Mouse (Mus musculus) lung, embryonic 14.5 days (tissue): ENCODE measurements around the gene Stpg1. TPM values are rescaled to one million over a fixed set of nuclear protein-coding genes. Genes with fewer than 3 reads are reported as not detected.

Experiments
- ATAC-seq: fragments of 200-750 bp; cut with Nextera tagmentation; 2 replicates; pipeline ENCODE4 v1.8.0; 2017; ENCODE audit warnings: mild to moderate bottlenecking, moderate TSS enrichment, moderate library complexity; ENCODE audit not compliant: insufficient read depth
- DNase-seq: peaks from one replicate; pipeline ENCODE4 v3.0.0-alpha.2; 2015
- H3K27ac ChIP-seq: fragments of 300-500 bp; sonication (generic); 2 replicates; pipeline ENCODE4 v1.5.1; 2014; ENCODE audit warnings: low read depth, mild to moderate bottlenecking, moderate library complexity
- H3K27me3 ChIP-seq: fragments of 300-500 bp; sonication (generic); 2 replicates; pipeline ENCODE4 v1.6.1; 2014; ENCODE audit warnings: low read length, control low read depth; ENCODE audit not compliant: insufficient read depth
- H3K36me3 ChIP-seq: fragments of 300-500 bp; sonication (generic); 2 replicates; pipeline ENCODE4 v1.6.1; 2014; ENCODE audit warnings: control low read depth; ENCODE audit not compliant: insufficient read depth
- H3K4me1 ChIP-seq: fragments of 300-500 bp; sonication (generic); 2 replicates; pipeline ENCODE4 v1.6.1; 2014; ENCODE audit warnings: antibody characterized with exemption, control low read depth; ENCODE audit not compliant: insufficient read depth
- H3K4me2 ChIP-seq: fragments of 300-500 bp; sonication (generic); 2 replicates; pipeline ENCODE4 v1.6.1; 2014; ENCODE audit warnings: mild to moderate bottlenecking
- H3K4me3 ChIP-seq: fragments of 300-500 bp; sonication (generic); 2 replicates; pipeline ENCODE4 v1.5.1; 2014; ENCODE audit warnings: low read depth, low read length
- H3K9ac ChIP-seq: fragments of 300-500 bp; sonication (generic); 2 replicates; pipeline ENCODE4 v1.6.1; 2014
- H3K9me3 ChIP-seq: fragments of 300-500 bp; sonication (generic); 2 replicates; pipeline ENCODE4 v1.6.1; 2016; ENCODE audit warnings: low read depth, low read length, control low read depth
- CTCF ChIP-seq: IDR thresholded peaks from 2 replicates; pipeline ENCODE4 v1.5.1; 2016; ENCODE audit warnings: antibody characterized with exemption, low read depth
- WGBS: fragments of 180-500 bp; shearing (Covaris S2); extraction: QIAGEN DNeasy Blood & Tissue Kit; methylation state at CpG from one replicate; pipeline ENCODE4 v1.1.7; 2014; 5-methylcytosine and 5-hydroxymethylcytosine counted together
- polyA plus RNA-seq: library from polyadenylated mRNA; unstranded; fragments of >200 nt; fragmentation: Nextera tagmentation; extraction: Ambion mirVana; gene quantifications from 2 replicates; pipeline ENCODE4 v1.2.1, GENCODE M21; 2014

The Stpg1 gene
- polyA plus RNA-seq, 1 experiment from 2014 or later, result 0.29 TPM

DNA sequence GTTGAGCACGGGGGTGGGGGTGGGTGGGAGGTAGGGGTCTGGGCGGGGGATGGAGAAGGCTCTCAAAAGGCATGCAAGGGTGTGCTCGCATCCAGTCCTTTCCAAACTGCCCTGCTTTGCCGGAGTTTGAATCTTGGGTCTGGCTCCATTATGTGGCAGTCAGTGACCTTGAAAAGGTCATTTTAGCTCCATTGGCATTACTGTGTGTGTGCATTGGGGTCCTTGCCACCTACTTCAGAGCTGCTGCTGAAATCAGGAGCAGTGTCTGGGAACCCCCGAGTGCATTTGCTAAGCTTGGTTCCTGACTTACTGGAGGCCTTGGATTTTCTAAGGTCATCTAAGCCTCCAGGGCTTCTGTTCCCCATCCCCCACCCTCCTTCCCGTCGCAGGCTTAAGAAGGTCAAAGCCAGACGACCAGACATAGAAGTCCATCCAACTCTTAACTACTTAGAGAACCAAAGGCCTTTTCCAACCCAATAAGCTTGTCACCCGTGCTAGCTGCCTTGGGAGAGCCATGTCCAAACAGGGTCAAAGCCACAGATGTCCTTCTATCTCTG is 54.0 kb downstream of the Stpg1 start:
- DNase-seq (no peak), ATAC-seq (no peak)
- Histone ChIP-seq H3K4me3 (no peak overlapping the region), H3K4me1 (peaks cover 32% of the 10 kb centered on the region), H3K9ac (no peak overlapping the region), H3K27me3 (no peaks in the 10 kb centered on the region), H3K9me3 (no peaks in the 10 kb centered on the region), H3K27ac (no peak overlapping the region), H3K4me2 (no peak overlapping the region), H3K36me3 (no peaks in the 10 kb centered on the region)
- no peak for TF ChIP-seq CTCF
- 25% methylated on average over 9 of the region's 9 CpGs for WGBS

DNA sequence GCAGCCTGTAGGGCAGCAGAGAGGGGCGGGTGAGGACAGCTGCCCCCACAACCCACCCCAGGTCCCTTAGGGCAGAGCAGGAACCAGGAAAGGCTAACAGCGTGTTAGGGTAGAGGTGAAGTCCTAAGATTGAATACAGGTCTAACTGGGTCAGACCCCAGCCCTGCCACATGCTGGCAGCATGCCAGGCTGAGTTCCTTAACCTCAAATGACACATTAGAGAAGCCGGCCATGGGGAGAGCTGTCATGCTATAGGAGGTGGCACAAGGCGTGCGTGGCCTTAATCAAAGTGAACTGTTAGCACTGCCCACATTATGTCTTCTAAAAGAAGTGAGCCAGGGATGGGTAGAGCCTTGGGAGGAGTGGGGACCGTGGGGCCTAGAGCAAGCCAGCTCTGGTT is 54.7 kb downstream of the Stpg1 start:
- no peaks in the 10 kb centered on the region for H3K36me3 ChIP-seq
- no peak overlapping the region for H3K4me3 ChIP-seq
- no peaks in the 10 kb centered on the region for H3K27me3 ChIP-seq
- H3K9me3 ChIP-seq, result no peaks in the 10 kb centered on the region
- no peak overlapping the region for H3K9ac ChIP-seq
- no peak overlapping the region for H3K4me2 ChIP-seq
- H3K27ac ChIP-seq, result no peak overlapping the region
- WGBS, result 50% methylated on average over 6 of the region's 6 CpGs
- H3K4me1 ChIP-seq, result peaks cover 32% of the 10 kb centered on the region
- ATAC-seq, result no peak
- DNase-seq, result peak; percentile 42
- TF ChIP-seq CTCF, result no peak

DNA sequence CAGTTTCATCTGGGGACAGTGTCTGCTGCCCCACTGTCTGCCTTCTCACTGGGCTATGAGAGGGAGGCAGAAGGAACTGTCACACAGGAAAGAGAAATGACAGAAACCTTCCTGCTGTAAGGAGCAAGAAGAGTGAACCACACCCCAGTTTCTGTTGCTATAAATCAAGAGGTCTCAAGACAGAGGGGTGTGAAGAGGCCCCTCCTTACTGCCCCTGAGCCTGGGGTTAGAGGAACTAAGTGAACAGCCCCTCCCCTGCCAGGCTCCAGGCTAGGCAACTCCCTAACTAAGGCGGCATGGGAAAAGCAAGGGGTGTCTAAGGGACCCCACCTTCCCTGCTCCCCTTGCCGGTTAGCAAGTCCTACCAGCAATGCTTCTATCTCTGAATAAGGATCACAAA is 69.2 kb downstream of the Stpg1 start:
- no peak for TF ChIP-seq CTCF
- Histone ChIP-seq H3K4me3 (no peak overlapping the region), H3K9ac (no peak overlapping the region), H3K27ac (no peak overlapping the region), H3K9me3 (no peaks in the 10 kb centered on the region), H3K36me3 (no peaks in the 10 kb centered on the region), H3K4me1 (peaks cover 12% of the 10 kb centered on the region), H3K4me2 (no peak overlapping the region), H3K27me3 (peaks cover 5% of the 10 kb centered on the region; the same call in 1 of the 2 replicates)
- no peak for DNase-seq
- no peak for ATAC-seq
- WGBS, result 31% methylated on average over 2 of the region's 2 CpGs

DNA sequence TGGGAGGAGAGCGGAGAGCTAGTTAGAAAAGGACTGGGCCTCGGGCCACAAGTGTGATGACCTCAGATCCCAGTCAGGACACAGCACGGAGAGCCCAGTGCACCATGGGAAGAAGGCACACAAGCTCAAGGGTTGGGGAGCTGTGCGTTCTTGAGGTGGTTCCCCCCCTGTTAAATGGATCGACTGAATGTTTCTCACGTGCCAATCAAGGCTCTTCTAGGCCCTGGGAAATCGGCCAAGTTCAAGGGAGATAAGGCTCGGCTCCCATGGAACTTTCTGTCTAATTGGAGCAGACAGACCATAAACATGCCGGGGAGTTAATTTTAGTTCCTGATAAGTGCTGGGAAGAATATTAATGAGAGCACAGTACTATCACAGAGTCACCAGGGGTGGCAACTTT is 70.8 kb downstream of the Stpg1 start:
- WGBS, result 22% methylated on average over 9 of the region's 9 CpGs
- DNase-seq (peak; percentile 79), ATAC-seq (peak; percentile 33; the same call in 1 of the 2 replicates)
- Histone ChIP-seq H3K9me3 (no peaks in the 10 kb centered on the region), H3K4me2 (no peak overlapping the region), H3K4me3 (no peak overlapping the region), H3K36me3 (no peaks in the 10 kb centered on the region), H3K9ac (no peak overlapping the region), H3K27me3 (peaks cover 14% of the 10 kb centered on the region), H3K27ac (0 out of 2 replicates have a peak overlapping the region, but pooled peaks have one; percentile 15), H3K4me1 (peaks cover 19% of the 10 kb centered on the region)
- TF ChIP-seq CTCF, result no peak

DNA sequence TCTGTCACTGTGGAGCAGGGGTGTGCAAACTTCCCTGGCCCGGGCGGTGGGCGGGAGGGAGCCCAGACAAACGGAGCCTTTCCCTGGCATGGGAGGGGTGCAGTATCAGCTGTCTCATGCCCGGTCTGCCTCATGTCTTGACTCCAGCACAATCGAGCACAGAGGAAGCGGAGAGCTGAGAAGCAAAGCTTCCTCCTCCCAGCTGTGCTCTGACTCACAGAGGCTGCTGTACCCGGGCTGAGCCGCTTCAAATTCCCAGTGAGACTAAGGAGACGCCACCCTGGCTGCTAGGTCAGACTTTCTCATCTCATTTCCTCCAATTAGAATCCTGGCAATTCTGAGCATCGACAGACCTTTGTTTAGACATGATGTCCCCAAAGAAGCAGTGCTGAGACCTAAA is 72.5 kb downstream of the Stpg1 start:
- no peak overlapping the region for H3K4me3 ChIP-seq
- DNase-seq (no peak), ATAC-seq (no peak)
- H3K4me2 ChIP-seq, result no peak overlapping the region
- peaks cover 24% of the 10 kb centered on the region for H3K4me1 ChIP-seq
- no peaks in the 10 kb centered on the region for H3K36me3 ChIP-seq
- WGBS, result 37% methylated on average over 11 of the region's 11 CpGs
- TF ChIP-seq CTCF, result no peak
- peaks cover 30% of the 10 kb centered on the region for H3K27me3 ChIP-seq
- H3K9ac ChIP-seq, result no peak overlapping the region
- no peak overlapping the region for H3K27ac ChIP-seq
- H3K9me3 ChIP-seq, result no peaks in the 10 kb centered on the region

DNA sequence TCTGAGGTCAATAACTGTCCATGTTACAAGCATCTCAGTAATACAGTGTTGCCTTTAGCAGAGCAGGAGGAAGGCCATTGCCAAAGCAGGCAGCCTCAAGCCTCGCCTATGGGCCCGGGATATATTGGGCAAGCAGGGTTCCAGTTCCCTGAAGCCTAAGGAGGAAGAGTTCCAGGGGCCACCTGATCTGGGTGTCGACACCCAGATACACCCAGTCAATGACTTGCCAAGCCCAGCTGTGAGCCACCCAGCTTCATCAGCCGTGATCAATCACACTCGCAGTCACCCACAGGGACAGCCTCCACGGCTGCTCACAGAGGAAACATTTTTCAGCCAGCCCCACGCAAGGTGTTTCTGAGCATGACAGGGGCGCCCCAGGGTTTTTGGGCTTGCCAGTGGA is 72.9 kb downstream of the Stpg1 start:
- peaks cover 34% of the 10 kb centered on the region for H3K27me3 ChIP-seq
- no peak for TF ChIP-seq CTCF
- no peak for DNase-seq
- no peaks in the 10 kb centered on the region for H3K36me3 ChIP-seq
- no peak overlapping the region for H3K27ac ChIP-seq
- no peak overlapping the region for H3K9ac ChIP-seq
- no peak for ATAC-seq
- no peak overlapping the region for H3K4me3 ChIP-seq
- peaks cover 24% of the 10 kb centered on the region for H3K4me1 ChIP-seq
- no peak overlapping the region for H3K4me2 ChIP-seq
- 40% methylated on average over 8 of the region's 8 CpGs for WGBS
- H3K9me3 ChIP-seq, result no peaks in the 10 kb centered on the region

DNA sequence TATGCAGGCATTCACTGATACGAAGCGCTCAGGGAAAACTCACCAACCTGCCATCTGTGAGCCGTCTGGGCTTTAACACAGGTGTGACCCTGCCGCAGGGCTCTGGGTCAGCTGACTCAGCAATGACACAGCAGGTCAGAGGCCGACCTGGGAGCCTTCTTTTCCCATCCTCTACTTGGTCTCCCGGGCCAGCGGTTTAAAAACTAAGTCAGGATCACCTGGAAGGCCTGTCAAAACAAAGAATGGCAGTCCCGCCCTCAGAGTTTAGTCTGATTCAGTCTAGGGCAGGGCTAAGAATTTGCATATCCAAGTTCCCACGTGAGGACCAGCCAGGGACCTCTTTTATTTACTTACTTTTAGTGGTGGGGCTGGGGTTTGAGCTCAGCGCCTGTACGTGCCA is 74.6 kb downstream of the Stpg1 start:
- H3K27ac ChIP-seq, result no peak overlapping the region
- no peak for ATAC-seq
- no peak overlapping the region for H3K9ac ChIP-seq
- DNase-seq, result no peak
- no peak overlapping the region for H3K4me3 ChIP-seq
- H3K27me3 ChIP-seq, result peaks cover 51% of the 10 kb centered on the region
- H3K4me2 ChIP-seq, result peak overlapping the region; percentile 59
- no peaks in the 10 kb centered on the region for H3K9me3 ChIP-seq
- TF ChIP-seq CTCF, result no peak
- H3K36me3 ChIP-seq, result no peaks in the 10 kb centered on the region
- 3% methylated on average over 11 of the region's 11 CpGs for WGBS
- H3K4me1 ChIP-seq, result peaks cover 24% of the 10 kb centered on the region
